Mouse (Mus musculus): Measurements from ENCODE around the gene Il34.

DNA sequence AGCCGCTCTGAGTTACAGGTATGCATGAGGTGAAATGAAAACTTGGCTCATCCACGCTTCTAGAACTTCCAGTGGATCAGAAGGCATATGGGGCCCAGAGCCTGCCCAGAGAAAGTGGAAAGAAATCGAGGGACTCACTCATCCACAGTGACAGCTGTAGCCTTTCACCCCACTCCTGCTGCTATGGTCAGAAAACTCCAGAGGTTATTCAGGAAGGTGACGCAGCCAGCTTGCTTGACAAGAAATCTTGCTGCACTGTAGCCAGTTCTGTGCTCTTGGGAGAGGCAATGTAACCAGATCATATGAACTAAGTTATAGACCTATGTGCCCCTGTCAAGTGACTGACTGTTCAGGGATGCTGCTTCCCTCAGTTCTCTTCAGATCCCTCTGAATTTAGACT lies 109.7 kb downstream of the Il34 start:
- TF ChIP-seq CTCF (IDR thresholded peaks at IDR 0.05; ENCODE audit: control insufficient read depth, insufficient read depth, insufficient replicate concordance, low read depth, low read length) (no peak), POLR2A (IDR thresholded peaks at IDR 0.05; ENCODE audit: control insufficient read depth, low read depth, low read length) (no peak)
